Mouse (Mus musculus) kidney, adult 2 months (tissue): Measurements from ENCODE around the gene Fgd4. TPM values are rescaled to one million over a fixed set of nuclear protein-coding genes. Genes with fewer than 3 reads are reported as not detected.
A peak's percentile ranks its signal among the peaks of the same experiment; 100 is the strongest.
"Not testable (repeated sequence)": the region's sequence is repeated elsewhere in the genome, so short reads cannot be mapped to it uniquely, and the experiment has no call there.

ENCODE experiments used
- DNase-seq: peaks from one replicate; pipeline ENCODE4 v3.0.0; 2021
- H3K27ac ChIP-seq: fragments of 200-500 bp; 2 replicates; pipeline ENCODE4 v1.5.1; 2012; ENCODE audit warnings: low read depth, low read length, control low read depth, inconsistent platforms; ENCODE audit not compliant: insufficient read depth
- H3K27me3 ChIP-seq: fragments of 200-500 bp; replicated peaks from 2 replicates; pipeline ENCODE4 v1.6.1; 2012; ENCODE audit warnings: mild to moderate bottlenecking, moderate library complexity, low read length, inconsistent platforms; ENCODE audit not compliant: control insufficient read depth, insufficient read depth
- H3K36me3 ChIP-seq: fragments of 200-500 bp; 2 replicates; pipeline ENCODE4 v1.6.1; 2012; ENCODE audit warnings: mild to moderate bottlenecking, moderate library complexity, low read length, inconsistent platforms; ENCODE audit not compliant: control insufficient read depth, insufficient read depth
- H3K4me1 ChIP-seq: fragments of 200-500 bp; 2 replicates; pipeline ENCODE4 v1.6.1; 2011; ENCODE audit warnings: low read length; ENCODE audit not compliant: control insufficient read depth, insufficient read depth
- H3K4me3 ChIP-seq: fragments of 200-500 bp; 2 replicates; pipeline ENCODE4 v1.5.1; 2011; ENCODE audit warnings: mild to moderate bottlenecking, low read depth, low read length, control low read depth; ENCODE audit not compliant: insufficient read depth
- CTCF ChIP-seq: fragments of 200-500 bp; conservative IDR thresholded peaks from 2 replicates; pipeline ENCODE4 v1.5.1; 2011; ENCODE audit warnings: low read depth, mild to moderate bottlenecking, control low read depth, low read length, moderate library complexity, mixed read lengths; ENCODE audit not compliant: insufficient read depth, insufficient read length
- POLR2A ChIP-seq: fragments of 200-500 bp; IDR thresholded peaks from one replicate; pipeline ENCODE4 v1.6.1; 2011; ENCODE audit warnings: low read depth, low read length, control low read depth
- WGBS: fragments of 180-500 bp; shearing (Covaris S2); methylation state at CpG from one replicate; pipeline ENCODE4 v1.1.7; 2018; 5-methylcytosine and 5-hydroxymethylcytosine counted together
- polyA plus RNA-seq: library from polyadenylated mRNA; depleted of rRNA; stranded (reverse); fragments of >200 nt; gene quantifications from 2 replicates; pipeline ENCODE4 v1.2.3, GENCODE M21; 2012; rRNA removed

The Fgd4 gene
- polyA plus RNA-seq, 1 experiment, result 7.0 TPM

DNA sequence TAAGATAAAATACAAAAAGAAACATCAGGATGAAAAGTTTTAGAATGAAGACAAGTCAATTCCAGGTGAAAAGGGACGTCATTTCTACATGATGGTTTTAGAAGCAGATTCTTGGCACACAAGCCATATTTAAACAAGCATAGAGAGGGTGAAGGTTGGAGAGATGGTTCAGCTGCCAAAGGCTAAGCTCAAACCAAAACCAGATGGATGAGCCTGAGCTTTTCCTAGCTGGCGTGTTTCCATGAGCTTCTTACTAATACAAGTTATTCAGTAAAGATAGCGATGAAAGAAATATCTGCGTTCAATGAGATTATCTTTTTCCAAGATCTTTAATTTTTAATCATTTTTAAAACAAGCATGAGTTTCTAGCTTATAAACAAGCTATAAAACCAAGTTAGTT lies 115.7 kb downstream of the Fgd4 start:
- 87% methylated on average over 4 of the region's 4 CpGs for WGBS
- Histone ChIP-seq H3K4me1 (no peaks in the 10 kb centered on the region), H3K27ac (no peak overlapping the region), H3K36me3 (peaks cover 6% of the 10 kb centered on the region), H3K27me3 (no peaks in the 10 kb centered on the region), H3K4me3 (no peak overlapping the region)
- TF ChIP-seq POLR2A (no peak), CTCF (no peak)
- DNase-seq, result no peak

DNA sequence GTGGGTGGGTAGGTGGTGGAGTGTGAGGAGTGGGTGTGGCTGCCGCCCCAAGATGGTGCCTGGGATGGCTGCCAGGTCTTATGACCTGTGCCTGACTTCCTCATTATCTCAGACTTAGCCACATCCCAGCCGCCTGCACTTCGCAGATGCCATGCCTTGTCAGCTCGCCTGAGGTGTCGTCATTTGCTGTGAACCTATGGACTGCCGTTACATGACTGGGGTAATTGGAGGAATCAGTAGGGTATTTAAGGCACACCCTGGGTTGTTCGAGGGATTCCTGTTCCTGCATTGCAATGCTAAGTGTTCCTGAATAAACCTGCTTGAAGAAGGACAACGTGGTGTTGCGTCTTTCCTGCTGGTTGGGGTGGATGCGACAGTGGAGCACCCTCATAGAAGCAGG lies 126.9 kb downstream of the Fgd4 start:
- not testable (repeated sequence) for H3K4me3 ChIP-seq, H3K4me1 ChIP-seq, H3K36me3 ChIP-seq, DNase-seq, H3K27me3 ChIP-seq, H3K27ac ChIP-seq
- 94% methylated on average over 10 of the region's 10 CpGs for WGBS

DNA sequence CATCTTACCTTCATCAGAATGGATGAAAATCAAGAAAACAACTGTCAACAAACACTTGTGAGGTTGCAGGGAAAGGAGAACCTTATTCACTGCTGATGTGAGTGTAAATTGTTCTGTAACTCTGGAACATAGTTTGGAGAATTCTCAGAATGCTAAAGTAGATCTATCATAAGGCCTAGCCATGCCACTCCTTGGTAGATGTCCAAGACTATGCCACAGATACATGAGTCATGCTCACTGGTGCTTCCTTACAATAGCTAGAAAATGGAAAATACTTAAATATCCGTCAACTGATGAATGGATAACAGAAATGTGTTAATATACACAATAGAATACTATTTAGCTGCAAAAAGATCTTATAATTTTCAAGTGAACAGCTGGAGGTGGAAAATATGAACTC lies 150.3 kb downstream of the Fgd4 start:
- peaks cover 3% of the 10 kb centered on the region; the same call in 1 of the 2 replicates for H3K36me3 ChIP-seq
- no peak for TF ChIP-seq CTCF
- TF ChIP-seq POLR2A, result no peak
- no peak for DNase-seq
- H3K4me3 ChIP-seq, result no peak overlapping the region
- no peak overlapping the region for H3K27ac ChIP-seq
- H3K27me3 ChIP-seq, result no peaks in the 10 kb centered on the region
- no peaks in the 10 kb centered on the region for H3K4me1 ChIP-seq
- 81% methylated on average over 1 of the region's 1 CpGs for WGBS

DNA sequence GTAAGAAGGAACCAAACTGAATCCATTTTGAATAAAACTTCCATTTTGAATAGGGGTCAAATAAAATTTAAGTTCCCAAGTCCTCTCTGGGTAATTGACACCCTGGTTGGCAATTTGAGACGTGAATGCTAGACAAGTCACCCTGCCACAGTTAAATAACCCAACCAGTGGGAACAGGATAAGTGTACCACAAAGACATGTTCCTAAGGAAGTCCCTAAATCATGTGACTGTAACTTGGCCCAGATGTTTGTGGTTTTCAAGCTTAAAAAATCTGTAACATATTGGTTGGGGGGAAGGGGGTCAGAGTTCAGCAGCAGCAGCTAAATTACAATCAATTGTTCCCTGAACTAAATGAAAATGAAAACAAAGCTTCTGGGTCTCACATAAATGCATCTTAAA lies 161.9 kb downstream of the Fgd4 start:
- H3K36me3 ChIP-seq, result peaks cover 1% of the 10 kb centered on the region; the same call in 1 of the 2 replicates
- H3K27me3 ChIP-seq, result no peaks in the 10 kb centered on the region
- H3K4me1 ChIP-seq, result no peaks in the 10 kb centered on the region
- WGBS, result 41% methylated on average over 1 of the region's 1 CpGs
- DNase-seq, result no peak
- H3K27ac ChIP-seq, result no peak overlapping the region
- no peak overlapping the region for H3K4me3 ChIP-seq
- TF ChIP-seq POLR2A, result no peak
- TF ChIP-seq CTCF, result no peak

DNA sequence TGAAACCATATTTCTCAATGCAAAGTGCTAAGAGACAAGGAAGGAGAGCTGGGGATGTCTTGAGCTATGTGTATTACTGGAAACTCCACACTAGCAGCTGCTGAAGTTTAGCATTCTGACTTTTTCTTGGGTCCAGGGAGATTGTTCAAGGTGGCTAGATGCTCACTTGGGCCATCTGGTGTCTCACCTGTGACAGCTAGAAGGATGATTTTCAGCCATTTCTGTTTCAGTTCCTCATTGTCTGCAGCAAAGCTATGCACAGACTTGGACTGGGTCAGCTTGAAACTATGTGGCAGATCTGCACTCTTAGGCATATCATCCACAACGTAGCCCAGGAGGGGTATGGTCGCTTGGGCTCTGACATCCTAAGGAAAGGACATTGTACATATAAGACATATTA lies 177.9 kb downstream of the Fgd4 start:
- TF ChIP-seq POLR2A, result no peak
- Histone ChIP-seq H3K27me3 (no peaks in the 10 kb centered on the region), H3K4me1 (no peaks in the 10 kb centered on the region), H3K4me3 (no peak overlapping the region), H3K27ac (no peak overlapping the region), H3K36me3 (peaks cover 3% of the 10 kb centered on the region)
- WGBS, result 94% methylated on average over 2 of the region's 2 CpGs
- no peak for DNase-seq

DNA sequence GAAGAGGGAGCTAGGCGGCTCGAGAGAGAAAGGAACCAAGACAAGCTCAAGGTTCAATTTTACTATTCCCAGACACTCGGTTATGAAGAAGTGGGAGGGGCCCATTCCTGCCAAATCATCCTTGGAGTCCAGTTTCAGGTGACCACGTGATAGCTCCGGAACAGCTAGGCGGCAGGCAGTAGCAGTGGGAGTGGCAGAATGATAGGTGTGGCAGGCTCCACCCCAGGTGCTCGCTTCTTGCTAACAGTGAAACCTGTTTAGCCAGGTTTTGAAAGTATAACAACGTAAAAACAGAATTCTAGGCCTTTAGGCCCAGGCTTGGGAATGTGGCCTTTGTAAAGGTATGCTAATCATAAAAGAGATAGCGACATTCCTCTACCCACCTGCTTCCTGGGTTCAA lies 233.1 kb downstream of the Fgd4 start:
- not testable (repeated sequence) for H3K4me3 ChIP-seq, H3K27ac ChIP-seq, H3K4me1 ChIP-seq, H3K36me3 ChIP-seq, H3K27me3 ChIP-seq
- WGBS, result 63% methylated on average over 9 of the region's 9 CpGs
- DNase-seq, result peak; percentile 1

Other genes with a start within 250 kb of the Fgd4 start
- gene Dnm1l, start 241.6 kb downstream of the Fgd4 start, polyA plus RNA-seq, result 8.5 and 11.7 TPM in 2 replicates
- gene Olfr19, start 75.9 kb upstream of the Fgd4 start, polyA plus RNA-seq, result not detected in 2 replicates
- gene Spag6l, start 228.9 kb upstream of the Fgd4 start, polyA plus RNA-seq, result 0.72 and 1.1 TPM in 2 replicates